Mouse (Mus musculus): Measurements from ENCODE around the gene Med17.

The Med17 gene

DNA sequence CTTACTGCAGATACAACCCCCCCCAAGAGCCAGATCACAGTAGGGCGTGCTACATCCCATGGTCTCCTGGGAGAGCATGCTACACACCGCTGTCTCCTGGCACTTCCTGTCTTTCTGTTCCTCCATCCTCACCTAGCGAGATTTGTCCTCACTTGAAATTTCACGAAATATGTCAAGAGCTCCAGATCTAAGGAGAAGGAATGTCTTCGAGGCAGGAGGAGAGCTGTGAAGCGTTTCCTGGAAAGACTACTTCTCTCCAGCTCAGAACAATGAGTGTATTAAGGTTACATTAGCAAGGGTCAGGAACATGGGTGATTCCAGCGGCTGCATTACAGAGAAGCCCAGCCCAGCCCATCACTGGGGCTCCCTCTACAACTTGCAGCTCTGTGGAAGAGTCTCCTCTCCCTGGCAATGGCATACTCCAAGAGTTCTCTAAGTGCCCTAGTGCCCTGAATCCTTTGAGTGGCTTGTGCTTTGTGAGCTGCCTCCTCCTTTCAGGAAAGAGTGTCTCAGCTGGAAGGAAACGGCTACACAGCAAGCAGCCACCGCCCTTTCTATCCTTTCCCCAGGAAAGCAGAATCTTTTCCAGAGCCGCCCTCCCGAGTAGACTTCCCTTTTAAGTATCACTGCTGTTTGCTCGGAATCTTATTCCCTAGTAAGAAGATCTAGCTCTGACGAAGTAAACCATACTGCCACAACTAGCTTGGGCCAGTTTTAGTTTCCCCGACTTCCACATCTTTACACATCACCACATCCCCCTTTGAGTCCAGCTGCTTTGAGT, 42.0 kb downstream of the Med17 start:
- no peaks in the 10 kb centered on the region for H3K9me3 ChIP-seq (ENCODE audit: low read length)
- peaks cover 58% of the 10 kb centered on the region for H3K4me1 ChIP-seq (replicated peaks; ENCODE audit: low read depth, low read length)
- H3K36me3 ChIP-seq (ENCODE audit: insufficient read depth, low read length) = no peaks in the 10 kb centered on the region
- H3K27me3 ChIP-seq (ENCODE audit: insufficient read depth, low read length) = peaks cover 19% of the 10 kb centered on the region
- peak overlapping the region; percentile 30 for H3K4me3 ChIP-seq (replicated peaks; ENCODE audit: low read length)
- no peak for TF ChIP-seq CTCF (conservative IDR thresholded peaks at IDR 0.05; ENCODE audit: low read length)
- no peak for TF ChIP-seq NANOG (IDR thresholded peaks at IDR 0.05; ENCODE audit: borderline replicate concordance, low read length)
- TF ChIP-seq POU5F1 (IDR thresholded peaks at IDR 0.05; ENCODE audit: borderline replicate concordance, low read length) = no peak

DNA sequence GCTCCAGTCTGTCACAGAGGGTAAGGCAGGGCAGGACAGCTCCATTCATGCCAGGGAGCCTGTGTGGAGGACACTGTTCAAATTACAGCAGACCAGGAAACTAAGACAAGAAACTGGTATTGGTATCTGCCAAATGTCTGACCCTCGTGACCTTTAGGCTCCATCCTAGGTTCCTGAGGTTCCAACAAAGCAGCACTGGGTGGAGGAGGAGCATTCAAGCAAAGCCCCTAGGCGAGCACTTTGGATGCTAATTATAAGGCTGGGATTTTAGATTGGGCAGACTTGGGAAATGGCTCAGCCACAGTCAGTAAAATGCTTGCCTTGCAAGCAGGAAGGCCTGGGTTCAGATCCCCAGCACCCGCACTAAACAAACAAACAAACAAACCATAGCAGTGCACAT, 43.7 kb downstream of the Med17 start:
- no peaks in the 10 kb centered on the region for H3K36me3 ChIP-seq (ENCODE audit: insufficient read depth, low read length)
- H3K4me3 ChIP-seq (replicated peaks; ENCODE audit: low read length) = no peak overlapping the region
- H3K4me1 ChIP-seq (replicated peaks; ENCODE audit: low read depth, low read length) = peaks cover 50% of the 10 kb centered on the region
- TF ChIP-seq CTCF (conservative IDR thresholded peaks at IDR 0.05; ENCODE audit: low read length) (no peak), NANOG (IDR thresholded peaks at IDR 0.05; ENCODE audit: borderline replicate concordance, low read length) (no peak), POU5F1 (IDR thresholded peaks at IDR 0.05; ENCODE audit: borderline replicate concordance, low read length) (no peak)
- no peaks in the 10 kb centered on the region for H3K9me3 ChIP-seq (ENCODE audit: low read length)
- H3K27me3 ChIP-seq (ENCODE audit: insufficient read depth, low read length) = peaks cover 19% of the 10 kb centered on the region

DNA sequence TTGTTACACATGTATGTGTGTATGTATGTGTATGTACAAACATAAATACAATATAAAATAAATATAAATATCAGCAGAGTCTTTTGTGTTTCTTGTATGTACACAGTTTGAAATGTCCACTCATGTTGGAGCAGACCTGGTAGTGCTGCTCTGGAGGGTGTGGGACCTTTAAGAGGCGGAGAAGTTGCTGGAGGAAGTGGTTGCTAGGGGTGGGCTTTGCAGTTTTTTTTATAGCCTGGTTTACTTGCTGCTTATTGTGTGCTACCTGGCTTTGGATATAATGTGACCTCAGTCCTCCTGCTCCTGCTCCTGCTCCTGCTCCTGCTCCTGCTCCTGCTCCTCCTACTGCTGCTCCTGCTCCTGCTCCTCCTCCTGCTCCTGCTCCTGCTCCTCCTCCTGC, 46.1 kb downstream of the Med17 start:
- Histone ChIP-seq H3K9me3 (ENCODE audit: low read length) (peaks cover 3% of the 10 kb centered on the region; the same call in 1 of the 2 replicates), H3K36me3 (ENCODE audit: insufficient read depth, low read length) (no peaks in the 10 kb centered on the region), H3K27me3 (ENCODE audit: insufficient read depth, low read length) (no peaks in the 10 kb centered on the region; the same call in 1 of the 2 replicates), H3K4me3 (replicated peaks; ENCODE audit: low read length) (no peak overlapping the region), H3K4me1 (replicated peaks; ENCODE audit: low read depth, low read length) (peaks cover 31% of the 10 kb centered on the region)
- no peak for TF ChIP-seq CTCF (conservative IDR thresholded peaks at IDR 0.05; ENCODE audit: low read length)
- no peak for TF ChIP-seq NANOG (IDR thresholded peaks at IDR 0.05; ENCODE audit: borderline replicate concordance, low read length)
- no peak for TF ChIP-seq POU5F1 (IDR thresholded peaks at IDR 0.05; ENCODE audit: borderline replicate concordance, low read length)

DNA sequence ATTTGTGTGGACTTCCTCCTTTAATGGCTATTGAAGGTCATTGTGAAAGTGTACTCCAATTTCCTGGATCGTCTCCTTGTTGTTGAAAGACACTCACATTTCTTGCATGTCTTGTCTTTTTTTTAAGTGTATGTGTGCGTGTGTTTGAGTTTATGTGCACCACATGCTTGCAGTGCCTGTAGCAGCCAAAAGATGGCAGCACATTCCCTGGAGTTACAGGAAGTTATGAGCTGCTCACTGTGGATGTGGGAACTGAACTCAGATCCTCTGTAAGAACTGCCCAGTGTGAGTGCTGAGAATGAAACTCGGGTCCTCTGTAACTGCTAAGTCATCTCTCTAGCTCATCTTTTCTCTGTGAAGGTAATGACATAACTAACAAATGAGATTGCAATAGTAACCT, 47.3 kb downstream of the Med17 start:
- peaks cover 12% of the 10 kb centered on the region for H3K9me3 ChIP-seq (ENCODE audit: low read length)
- no peaks in the 10 kb centered on the region for H3K36me3 ChIP-seq (ENCODE audit: insufficient read depth, low read length)
- peaks cover 19% of the 10 kb centered on the region for H3K4me1 ChIP-seq (replicated peaks; ENCODE audit: low read depth, low read length)
- no peaks in the 10 kb centered on the region for H3K27me3 ChIP-seq (ENCODE audit: insufficient read depth, low read length)
- no peak overlapping the region for H3K4me3 ChIP-seq (replicated peaks; ENCODE audit: low read length)
- peak; percentile 88 for TF ChIP-seq CTCF (conservative IDR thresholded peaks at IDR 0.05; ENCODE audit: low read length)
- TF ChIP-seq POU5F1 (IDR thresholded peaks at IDR 0.05; ENCODE audit: borderline replicate concordance, low read length) = no peak
- TF ChIP-seq NANOG (IDR thresholded peaks at IDR 0.05; ENCODE audit: borderline replicate concordance, low read length) = no peak

DNA sequence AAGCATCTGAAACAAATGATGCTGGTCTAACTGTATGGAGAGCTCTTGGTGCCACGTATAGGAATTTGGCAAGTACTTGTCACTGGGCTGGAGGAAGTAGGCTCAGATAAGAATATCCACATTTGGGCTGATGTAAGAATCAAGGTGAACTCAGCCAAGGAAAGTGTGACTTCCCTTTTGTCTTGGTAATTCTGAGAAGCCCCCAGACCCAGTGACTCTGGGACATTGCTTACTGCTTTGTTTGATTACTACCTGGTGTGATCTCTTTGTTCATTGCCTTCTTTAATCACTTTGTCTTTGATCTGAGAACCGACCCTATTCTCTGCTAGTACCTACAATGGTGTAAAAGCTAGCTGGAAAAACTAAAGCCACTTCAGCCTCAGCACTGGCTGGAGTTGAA, 54.8 kb downstream of the Med17 start:
- TF ChIP-seq NANOG (IDR thresholded peaks at IDR 0.05; ENCODE audit: borderline replicate concordance, low read length) (peak; percentile 42; the same call in 1 of the 2 replicates), POU5F1 (IDR thresholded peaks at IDR 0.05; ENCODE audit: borderline replicate concordance, low read length) (no peak), CTCF (conservative IDR thresholded peaks at IDR 0.05; ENCODE audit: low read length) (no peak)
- Histone ChIP-seq H3K4me3 (replicated peaks; ENCODE audit: low read length) (no peak overlapping the region), H3K27me3 (ENCODE audit: insufficient read depth, low read length) (no peaks in the 10 kb centered on the region), H3K9me3 (ENCODE audit: low read length) (peaks cover 58% of the 10 kb centered on the region), H3K36me3 (ENCODE audit: insufficient read depth, low read length) (no peaks in the 10 kb centered on the region), H3K4me1 (replicated peaks; ENCODE audit: low read depth, low read length) (no peaks in the 10 kb centered on the region)

DNA sequence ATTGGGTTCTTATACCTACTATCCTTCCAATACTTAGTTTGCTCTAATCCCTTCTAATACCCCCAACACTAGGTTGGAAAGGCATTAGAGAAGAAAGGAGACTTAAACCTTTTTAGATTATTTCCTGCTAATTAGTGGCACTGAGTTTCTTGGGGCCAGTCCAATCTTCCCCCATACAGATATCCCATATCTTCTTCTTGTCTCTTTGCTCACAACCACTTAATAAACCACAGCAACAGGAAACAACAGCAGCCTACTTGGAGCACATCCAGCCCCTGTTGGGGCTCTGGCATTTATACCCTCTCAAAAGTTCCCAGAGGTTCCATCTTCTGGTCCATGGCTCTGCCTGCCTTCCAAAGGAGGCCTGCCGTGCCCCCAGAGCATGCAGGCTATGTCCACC, 66.0 kb downstream of the Med17 start:
- Histone ChIP-seq H3K27me3 (ENCODE audit: insufficient read depth, low read length) (0 out of 2 replicates have a peak, but pooled peaks cover 4% of the 10 kb centered on the region), H3K4me3 (replicated peaks; ENCODE audit: low read length) (no peak overlapping the region), H3K4me1 (replicated peaks; ENCODE audit: low read depth, low read length) (no peaks in the 10 kb centered on the region), H3K36me3 (ENCODE audit: insufficient read depth, low read length) (no peaks in the 10 kb centered on the region), H3K9me3 (ENCODE audit: low read length) (peaks cover 3% of the 10 kb centered on the region; the same call in 1 of the 2 replicates)
- TF ChIP-seq CTCF (conservative IDR thresholded peaks at IDR 0.05; ENCODE audit: low read length) = no peak
- no peak for TF ChIP-seq NANOG (IDR thresholded peaks at IDR 0.05; ENCODE audit: borderline replicate concordance, low read length)
- TF ChIP-seq POU5F1 (IDR thresholded peaks at IDR 0.05; ENCODE audit: borderline replicate concordance, low read length) = no peak

DNA sequence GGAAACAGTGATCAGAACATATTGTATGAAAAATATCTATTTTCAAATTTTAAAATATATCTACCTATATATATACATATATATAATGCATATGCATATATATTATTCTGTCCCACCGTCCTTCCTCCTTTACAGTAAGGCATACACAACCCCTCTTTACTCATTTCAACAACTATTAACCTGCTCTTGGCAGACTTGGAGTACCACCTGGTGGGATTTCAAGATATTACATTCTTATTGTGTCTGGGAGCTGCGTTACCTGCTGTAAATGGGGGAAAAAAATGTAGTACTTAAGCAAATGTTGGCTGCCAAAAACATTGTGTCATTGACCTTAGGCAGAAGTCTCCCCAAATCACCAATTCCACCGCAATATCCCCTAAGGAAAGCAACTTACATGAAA, 67.9 kb downstream of the Med17 start:
- Histone ChIP-seq H3K9me3 (ENCODE audit: low read length) (no peaks in the 10 kb centered on the region), H3K36me3 (ENCODE audit: insufficient read depth, low read length) (no peaks in the 10 kb centered on the region), H3K27me3 (ENCODE audit: insufficient read depth, low read length) (0 out of 2 replicates have a peak, but pooled peaks cover 4% of the 10 kb centered on the region), H3K4me1 (replicated peaks; ENCODE audit: low read depth, low read length) (no peaks in the 10 kb centered on the region), H3K4me3 (replicated peaks; ENCODE audit: low read length) (no peak overlapping the region)
- no peak for TF ChIP-seq CTCF (conservative IDR thresholded peaks at IDR 0.05; ENCODE audit: low read length)
- TF ChIP-seq POU5F1 (IDR thresholded peaks at IDR 0.05; ENCODE audit: borderline replicate concordance, low read length) = no peak
- TF ChIP-seq NANOG (IDR thresholded peaks at IDR 0.05; ENCODE audit: borderline replicate concordance, low read length) = no peak
